Mouse (Mus musculus) midbrain, postnatal 0 days (tissue): ENCODE results near the gene Umodl1. TPM values are rescaled to one million over a fixed set of nuclear protein-coding genes. Genes with fewer than 3 reads are reported as not detected.

Source experiments
- ATAC-seq: fragments of 200-750 bp; cut with Nextera tagmentation; 2 replicates; pipeline ENCODE4 v1.8.0; 2017; ENCODE audit warnings: moderate number of reproducible peaks, mild to moderate bottlenecking, moderate TSS enrichment, moderate library complexity; ENCODE audit not compliant: low FRiP score
- DNase-seq: peaks from one replicate; pipeline ENCODE4 v3.0.0-alpha.2; 2015; ENCODE audit warnings: low spot score
- H3K27ac ChIP-seq: fragments of 300-500 bp; sonication (generic); 2 replicates; pipeline ENCODE4 v1.5.1; 2014; ENCODE audit warnings: low read depth, mild to moderate bottlenecking, low read length, mixed read lengths
- H3K27me3 ChIP-seq: fragments of 300-500 bp; sonication (generic); 2 replicates; pipeline ENCODE4 v1.6.1; 2014; ENCODE audit warnings: low read length, control low read depth, mixed read lengths; ENCODE audit not compliant: insufficient read depth
- H3K36me3 ChIP-seq: fragments of 300-500 bp; sonication (generic); 2 replicates; pipeline ENCODE4 v1.6.1; 2014; ENCODE audit warnings: low read length, control low read depth, mixed read lengths; ENCODE audit not compliant: insufficient read depth
- H3K4me1 ChIP-seq: fragments of 300-500 bp; sonication (generic); 2 replicates; pipeline ENCODE4 v1.6.1; 2014; ENCODE audit warnings: mild to moderate bottlenecking, control low read depth, antibody characterized with exemption, low read length, mixed read lengths; ENCODE audit not compliant: insufficient read depth
- H3K4me2 ChIP-seq: fragments of 300-500 bp; sonication (generic); 2 replicates; pipeline ENCODE4 v1.6.1; 2014; ENCODE audit warnings: low read depth, mild to moderate bottlenecking, low read length, mixed read lengths; ENCODE audit not compliant: poor library complexity, severe bottlenecking
- H3K4me3 ChIP-seq: fragments of 300-500 bp; sonication (generic); 2 replicates; pipeline ENCODE4 v1.5.1; 2014; ENCODE audit warnings: low read depth, mild to moderate bottlenecking, low read length, moderate library complexity
- H3K9ac ChIP-seq: fragments of 300-500 bp; sonication (generic); replicated peaks from 2 replicates; pipeline ENCODE4 v1.6.1; 2014; ENCODE audit warnings: mild to moderate bottlenecking, low read length, moderate library complexity, mixed read lengths; ENCODE audit not compliant: poor library complexity, severe bottlenecking
- H3K9me3 ChIP-seq: fragments of 300-500 bp; sonication (generic); 2 replicates; pipeline ENCODE4 v1.6.1; 2016; ENCODE audit warnings: low read length, control low read depth
- CTCF ChIP-seq: IDR thresholded peaks from 2 replicates; pipeline ENCODE4 v1.5.1; 2016; ENCODE audit warnings: antibody characterized with exemption, mild to moderate bottlenecking
- WGBS: fragments of 180-500 bp; shearing (Covaris S2); extraction: QIAGEN DNeasy Blood & Tissue Kit; methylation state at CpG from one replicate; pipeline ENCODE4 v1.1.7; 2014; 5-methylcytosine and 5-hydroxymethylcytosine counted together
- polyA plus RNA-seq: library from polyadenylated mRNA; unstranded; fragments of >200 nt; fragmentation: Nextera tagmentation; extraction: Ambion mirVana; gene quantifications from 2 replicates; pipeline ENCODE4 v1.2.1, GENCODE M21; 2015
- total RNA-seq: library from RNA; depleted of rRNA; stranded (reverse); fragments of >200 nt; gene quantifications from 2 replicates; pipeline ENCODE4 v1.2.3, GENCODE M21; 2014

Gene Umodl1
- total and polyA plus RNA-seq, 2 experiments from 2014 or later, result 0.12 to 0.16 TPM

GRCm38 (mm10) chr17:30923566-30923965 lies 30.9 kb upstream of the Umodl1 start:
- H3K4me2 ChIP-seq, result no peak overlapping the region

GRCm38 (mm10) chr17:30930827-30931226 lies 23.6 kb upstream of the Umodl1 start:
- no peak overlapping the region for H3K4me2 ChIP-seq
- no peaks in the 10 kb centered on the region for H3K4me1 ChIP-seq
- H3K27ac ChIP-seq, result no peak overlapping the region
- DNase-seq, result no peak
- H3K9ac ChIP-seq, result no peak overlapping the region
- WGBS, result 85% methylated on average over 7 of the region's 7 CpGs
- no peaks in the 10 kb centered on the region for H3K36me3 ChIP-seq
- no peak for ATAC-seq
- no peaks in the 10 kb centered on the region for H3K9me3 ChIP-seq
- H3K4me3 ChIP-seq, result no peak overlapping the region
- H3K27me3 ChIP-seq, result no peaks in the 10 kb centered on the region
- TF ChIP-seq CTCF, result no peak

More at GRCm38 (mm10) chr17:30923566-30923965, 30.9 kb upstream of the Umodl1 start:
- TF ChIP-seq CTCF, result no peak; the same call in 1 of the 2 replicates
- Histone ChIP-seq H3K4me1 (no peaks in the 10 kb centered on the region), H3K36me3 (no peaks in the 10 kb centered on the region), H3K9me3 (no peaks in the 10 kb centered on the region), H3K9ac (no peak overlapping the region), H3K27ac (no peak overlapping the region), H3K27me3 (no peaks in the 10 kb centered on the region), H3K4me3 (no peak overlapping the region)
- no peak for ATAC-seq
- peak; percentile 14 for DNase-seq
- WGBS, result 71% methylated on average over 4 of the region's 4 CpGs

- Histone ChIP-seq H3K36me3 (no peaks in the 10 kb centered on the region), H3K27me3 (no peaks in the 10 kb centered on the region), H3K4me3 (no peak overlapping the region), H3K4me2 (no peak overlapping the region), H3K9ac (no peak overlapping the region), H3K9me3 (no peaks in the 10 kb centered on the region), H3K4me1 (no peaks in the 10 kb centered on the region), H3K27ac (no peak overlapping the region)
- ATAC-seq, result no peak
- WGBS, result 85% methylated on average over 5 of the region's 5 CpGs
- TF ChIP-seq CTCF, result no peak
- no peak for DNase-seq
These were observed 21.6 kb upstream of the Umodl1 start for GRCm38 (mm10) chr17:30932836-30933235.

GRCm38 (mm10) chr17:30935301-30935700 lies 19.1 kb upstream of the Umodl1 start:
- no peak overlapping the region for H3K9ac ChIP-seq
- TF ChIP-seq CTCF, result no peak
- H3K9me3 ChIP-seq, result no peaks in the 10 kb centered on the region
- 44% methylated on average over 5 of the region's 5 CpGs for WGBS
- no peaks in the 10 kb centered on the region for H3K36me3 ChIP-seq
- DNase-seq (no peak), ATAC-seq (no peak)
- H3K27me3 ChIP-seq, result no peaks in the 10 kb centered on the region
- H3K4me1 ChIP-seq, result no peaks in the 10 kb centered on the region
- no peak overlapping the region for H3K4me3 ChIP-seq
- H3K4me2 ChIP-seq, result no peak overlapping the region
- no peak overlapping the region for H3K27ac ChIP-seq

GRCm38 (mm10) chr17:30938554-30938953 lies 15.9 kb upstream of the Umodl1 start:
- ATAC-seq (no peak), DNase-seq (no peak)
- 59% methylated on average over 9 of the region's 9 CpGs for WGBS
- Histone ChIP-seq H3K4me1 (no peaks in the 10 kb centered on the region), H3K9ac (no peak overlapping the region), H3K4me2 (no peak overlapping the region), H3K4me3 (no peak overlapping the region), H3K36me3 (no peaks in the 10 kb centered on the region), H3K27ac (no peak overlapping the region), H3K27me3 (no peaks in the 10 kb centered on the region), H3K9me3 (no peaks in the 10 kb centered on the region)
- no peak for TF ChIP-seq CTCF

GRCm38 (mm10) chr17:30948382-30948781 lies 6.1 kb upstream of the Umodl1 start:
- TF ChIP-seq CTCF, result no peak
- Histone ChIP-seq H3K9me3 (no peaks in the 10 kb centered on the region), H3K4me2 (no peak overlapping the region), H3K36me3 (no peaks in the 10 kb centered on the region), H3K4me3 (no peak overlapping the region), H3K9ac (no peak overlapping the region), H3K27ac (no peak overlapping the region), H3K4me1 (no peaks in the 10 kb centered on the region), H3K27me3 (no peaks in the 10 kb centered on the region)
- ATAC-seq (no peak), DNase-seq (no peak)
- 52% methylated on average over 1 of the region's 1 CpGs for WGBS
